Mouse (Mus musculus): ENCODE results near the gene P2rx1.

DNA sequence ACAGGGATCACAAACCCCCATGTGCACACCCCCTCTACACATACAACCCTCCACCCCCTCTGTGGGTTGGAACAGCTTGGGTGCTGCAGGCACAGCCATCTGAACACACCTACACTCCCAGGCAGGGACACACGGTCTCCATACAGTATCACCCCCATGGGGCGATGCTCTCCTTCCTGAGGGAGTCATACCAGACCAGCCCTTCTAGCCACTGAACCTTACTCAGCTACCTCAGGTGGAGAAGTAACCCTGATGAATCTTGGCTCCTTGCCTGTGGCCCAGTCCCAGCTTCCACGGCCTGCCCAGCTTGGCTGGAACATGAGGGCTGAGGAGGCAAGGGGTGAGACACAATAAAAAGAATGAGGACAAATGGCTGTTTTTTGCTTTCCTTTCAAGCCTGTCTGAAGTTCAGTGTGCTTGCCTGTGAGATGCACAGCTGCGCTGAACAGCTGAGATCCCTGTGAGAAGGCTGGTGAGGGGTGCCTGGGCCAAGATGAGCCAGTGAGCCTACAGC is 16.0 kb downstream of the P2rx1 start:
- no peak for TF ChIP-seq EP300 (IDR thresholded peaks at IDR 0.05; ENCODE audit: insufficient read depth, low read depth, low read length)
- TF ChIP-seq CTCF (IDR thresholded peaks at IDR 0.05), result no peak

Data from heart, adult 2 months (tissue).